Mouse (Mus musculus) heart, adult 18-20 months (tissue): ENCODE data around the gene Samhd1. TPM values are rescaled to one million over a fixed set of nuclear protein-coding genes. Genes with fewer than 3 reads are reported as not detected.
"Not testable (repeated sequence)": the region's sequence is repeated elsewhere in the genome, so short reads cannot be mapped to it uniquely, and the experiment has no call there.

ENCODE experiments used
- DNase-seq, 2 experiments: peaks; one replicate each; pipeline ENCODE4 v3.0.0; 2021 to 2022; ENCODE audit warnings: mixed read lengths in 1 of 2
- long read RNA-seq, 2 experiments: library from polyadenylated mRNA; stranded (forward); transcript quantifications; one replicate each; pipeline ENCODE4 v2.0.0; 2021
- total RNA-seq, 2 experiments: library from RNA; stranded (reverse); gene quantifications; 2 replicates each; pipeline ENCODE4 v1.2.3; 2021

Samhd1 gene
- total RNA-seq: 10 to 100 TPM; 21.7 to 26.3 TPM
- long read RNA-seq, experiment 1, transcript Samhd1-206 (17 exons, 2,036 nt): major isoform, 5 of 11 reads
- long read RNA-seq, experiment 1, transcript Samhd1-201 (16 exons, 3,926 nt): major isoform, 5 of 11 reads
- long read RNA-seq, experiment 1, partial matches to known transcripts: 1 of 11 reads
- long read RNA-seq, experiment 1, other reads (novel, unspliced or antisense): 0 of 11 reads
- long read RNA-seq, experiment 2, transcript Samhd1-206 (17 exons, 2,036 nt): major isoform, 6 of 12 reads
- long read RNA-seq, experiment 2, partial matches to known transcripts: 0 of 12 reads
- long read RNA-seq, experiment 2, other reads (novel, unspliced or antisense): 3 of 12 reads

- DNase-seq: peak; percentile 95 to 98
These were observed at the start of gene Samhd1 for GRCm38 (mm10) chr2:157135014-157135413. Gene Samhd1 (minus strand): TSS chr2:157135265.

GRCm38 (mm10) chr2:157178167-157178566 is 43.1 kb upstream of the Samhd1 start:
- DNase-seq: no peak

- no peak for DNase-seq
These were observed 41.2 kb upstream of the Samhd1 start for GRCm38 (mm10) chr2:157176248-157176647.

GRCm38 (mm10) chr2:157174416-157174815 is 39.4 kb upstream of the Samhd1 start:
- DNase-seq: no peak

GRCm38 (mm10) chr2:157173555-157173954 is 38.5 kb upstream of the Samhd1 start:
- no peak for DNase-seq

GRCm38 (mm10) chr2:157172984-157173383 is 37.9 kb upstream of the Samhd1 start:
- DNase-seq: no peak

- no peak for DNase-seq
These were observed 35.6 kb upstream of the Samhd1 start for GRCm38 (mm10) chr2:157170626-157171025.

- no peak for DNase-seq
These were observed 35.1 kb upstream of the Samhd1 start for GRCm38 (mm10) chr2:157170166-157170565.

GRCm38 (mm10) chr2:157166371-157167080 is 31.5 kb upstream of the Samhd1 start:
- DNase-seq: no peak

- DNase-seq: not testable (repeated sequence)
These were observed 30.5 kb upstream of the Samhd1 start for GRCm38 (mm10) chr2:157165312-157166224.

- no peak for DNase-seq
These were observed 29.0 kb upstream of the Samhd1 start for GRCm38 (mm10) chr2:157164101-157164500.

- DNase-seq: no peak
These were observed 21.0 kb upstream of the Samhd1 start for GRCm38 (mm10) chr2:157156079-157156478.

GRCm38 (mm10) chr2:157153235-157153634 is 18.2 kb upstream of the Samhd1 start:
- DNase-seq: no peak

GRCm38 (mm10) chr2:157148417-157148816 is 13.4 kb upstream of the Samhd1 start:
- no peak for DNase-seq

- no peak for DNase-seq
These were observed 12.4 kb upstream of the Samhd1 start for GRCm38 (mm10) chr2:157147397-157148020.

- DNase-seq: no peak
These were observed 10.1 kb upstream of the Samhd1 start for GRCm38 (mm10) chr2:157145173-157145572.

- no peak for DNase-seq
These were observed 9.1 kb upstream of the Samhd1 start for GRCm38 (mm10) chr2:157144132-157144531.

- DNase-seq: no peak
These were observed 6.9 kb upstream of the Samhd1 start for GRCm38 (mm10) chr2:157141962-157142361.

- DNase-seq: no peak
These were observed 4.3 kb upstream of the Samhd1 start for GRCm38 (mm10) chr2:157139251-157139802.

- DNase-seq: no peak
These were observed 3.7 kb upstream of the Samhd1 start for GRCm38 (mm10) chr2:157138808-157139207.

- no peak for DNase-seq
These were observed 3.1 kb upstream of the Samhd1 start for GRCm38 (mm10) chr2:157137959-157138731.
